Mouse (Mus musculus) brain, embryonic 14.5 days (tissue): Measurements from ENCODE around the gene Vamp1.

ENCODE experiments used
- CTCF ChIP-seq: fragments of 200-500 bp; IDR thresholded peaks from 2 replicates; pipeline ENCODE4 v1.5.1; 2012; ENCODE audit warnings: inconsistent platforms, mild to moderate bottlenecking, moderate library complexity, borderline replicate concordance; ENCODE audit not compliant: insufficient read depth, insufficient read length; ENCODE audit errors: extremely low read depth
- POLR2A ChIP-seq: fragments of 200-500 bp; IDR thresholded peaks from 2 replicates; pipeline ENCODE4 v1.6.1; 2012; ENCODE audit warnings: mild to moderate bottlenecking, inconsistent platforms, borderline replicate concordance; ENCODE audit not compliant: poor library complexity, insufficient read depth, insufficient read length, severe bottlenecking; ENCODE audit errors: extremely low read depth

DNA sequence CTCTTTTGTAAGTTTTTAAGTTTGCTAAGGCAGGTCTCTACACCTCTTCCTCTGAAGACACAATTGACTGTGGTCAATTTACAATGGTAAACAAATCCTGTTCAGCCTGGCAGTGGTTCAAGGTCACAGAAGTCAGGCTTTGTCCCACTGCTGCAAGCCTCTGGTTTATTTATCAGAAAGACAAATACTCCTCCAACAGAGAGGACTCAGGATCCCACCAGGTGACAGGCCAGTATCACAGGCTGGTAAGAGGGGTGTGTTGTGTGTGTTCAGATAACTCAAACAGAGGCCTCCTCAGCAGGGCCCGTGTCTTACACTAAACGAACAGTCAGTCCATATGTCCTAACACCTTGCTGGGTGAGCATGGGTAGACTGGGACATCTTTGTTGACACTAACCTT is 42.9 kb upstream of the Vamp1 start:
- no peak for TF ChIP-seq CTCF
- no peak for TF ChIP-seq POLR2A
